Comparison of ENCODE assay signal across 24 mouse cellular contexts in genomic region chr11:50050392-50050791, GRCm38 (mm10).
"Had no signal": no experiment of that assay in that cellular context is flagged by ENCODE, and none has a peak within 500 bp of the region (broad histone marks: within the 10 kb centered on the region; RNA-seq: fewer than 3 reads in every experiment).

No protein-coding gene starts in this region.

- H3K27ac ChIP-seq: forebrain, embryonic 15.5 days; heart, embryonic 10.5 days; hindbrain, embryonic 10.5 days; hindbrain, embryonic 12.5 days; hindbrain, embryonic 14.5 days; limb, embryonic 13.5 days; limb, embryonic 15.5 days; liver, embryonic 12.5 days; liver, embryonic 14.5 days had no signal

- H3K4me2 ChIP-seq: forebrain, embryonic 15.5 days; heart, embryonic 12.5 days; hindbrain, embryonic 12.5 days; hindbrain, embryonic 14.5 days; limb, embryonic 13.5 days; limb, embryonic 15.5 days; liver, embryonic 12.5 days had no signal

- DNase-seq: forebrain, postnatal 0 days; gastrocnemius, postnatal 14 days; gastrocnemius, postnatal 36 days; heart, adult 18-20 months; heart, postnatal 10 days; heart, postnatal 4 days; kidney, adult 18-20 months; kidney, postnatal 10 days; kidney, postnatal 36 days; layer of hippocampus, adult 9-11 months; layer of hippocampus, postnatal 36 days; left cerebral cortex, postnatal 4 days had no signal

- H3K4me3 ChIP-seq: forebrain, embryonic 15.5 days; heart, embryonic 10.5 days; heart, embryonic 12.5 days; hindbrain, embryonic 10.5 days; hindbrain, embryonic 12.5 days; limb, embryonic 13.5 days; limb, embryonic 15.5 days; liver, embryonic 12.5 days had no signal

- H3K27me3 ChIP-seq: forebrain, embryonic 15.5 days; heart, embryonic 12.5 days; hindbrain, embryonic 12.5 days; limb, embryonic 13.5 days; limb, embryonic 15.5 days; liver, embryonic 12.5 days had no signal

- H3K9me3 ChIP-seq: forebrain, embryonic 15.5 days; heart, embryonic 10.5 days; heart, embryonic 12.5 days; hindbrain, embryonic 10.5 days; hindbrain, embryonic 12.5 days; limb, embryonic 13.5 days; limb, embryonic 15.5 days; liver, embryonic 12.5 days had no signal

- H3K36me3 ChIP-seq: heart, embryonic 10.5 days had no signal

- H3K9ac ChIP-seq: forebrain, embryonic 15.5 days; forebrain, postnatal 0 days; heart, embryonic 12.5 days; hindbrain, embryonic 12.5 days; hindbrain, embryonic 14.5 days; limb, embryonic 13.5 days; limb, embryonic 15.5 days; liver, embryonic 12.5 days; liver, embryonic 14.5 days had no signal

- ATAC-seq: forebrain, embryonic 15.5 days; forebrain, postnatal 0 days; hindbrain, embryonic 16.5 days; inflammation-experienced regulatory T-cells, adult 6 months; liver, embryonic 12.5 days had no signal
